8 mouse cellular contexts compared by ENCODE assay signal in genomic region chr11:109439829-109440340, GRCm38 (mm10). TPM values are rescaled to one million over a fixed set of nuclear protein-coding genes. Genes with fewer than 3 reads are reported as not detected.
A peak's percentile ranks its signal among the peaks of the same experiment; 100 is the strongest.
DNase-seq lines count a peak whose midpoint lies in the region; ATAC-seq and TF ChIP-seq lines count a peak whose summit lies in the region.

No protein-coding gene starts in this region.

- peak overlapping the region; percentile 69 for H3K27ac ChIP-seq in lung, embryonic 14.5 days (ENCODE audit: low read depth)
- peak overlapping the region; percentile 25; the same call in 1 of the 2 replicates for H3K27ac ChIP-seq in neural tube, embryonic 15.5 days (replicated peaks)
- no peak overlapping the region; the same call in 1 of the 2 replicates for H3K27ac ChIP-seq in testis, adult 2 months (ENCODE audit: control insufficient read depth, insufficient read depth, low read depth, low read length)

- TF ChIP-seq CTCF in G1E (IDR thresholded peaks at IDR 0.05; ENCODE audit: low read depth, low read length), result no peak
- TF ChIP-seq CTCF in lung, embryonic 14.5 days (IDR thresholded peaks at IDR 0.05; ENCODE audit: low read depth), result no peak
- TF ChIP-seq CTCF in testis, adult 2 months (IDR thresholded peaks at IDR 0.05; ENCODE audit: control insufficient read depth, insufficient read depth, insufficient replicate concordance, low read depth, low read length), result no peak

- no peaks in the 10 kb centered on the region for H3K27me3 ChIP-seq in G1E (ENCODE audit: insufficient read depth, low read length)
- no peaks in the 10 kb centered on the region for H3K27me3 ChIP-seq in lung, embryonic 14.5 days (ENCODE audit: insufficient read depth, low read length)
- no peaks in the 10 kb centered on the region for H3K27me3 ChIP-seq in neural tube, embryonic 15.5 days (replicated peaks)
- H3K27me3 ChIP-seq in testis, adult 2 months (ENCODE audit: control insufficient read depth, insufficient read depth, low read length), result no peaks in the 10 kb centered on the region

- no peaks in the 10 kb centered on the region for H3K9me3 ChIP-seq in G1E (replicated peaks)
- H3K9me3 ChIP-seq in lung, embryonic 14.5 days (ENCODE audit: low read depth, low read length), result no peaks in the 10 kb centered on the region
- H3K9me3 ChIP-seq in neural tube, embryonic 15.5 days (replicated peaks), result no peaks in the 10 kb centered on the region

- peak overlapping the region; percentile 81 for H3K4me3 ChIP-seq in G1E (ENCODE audit: low read depth, low read length)
- peak overlapping the region; percentile 56 for H3K4me3 ChIP-seq in lung, embryonic 14.5 days (ENCODE audit: low read depth, low read length)
- H3K4me3 ChIP-seq in neural tube, embryonic 15.5 days (replicated peaks), result peak overlapping the region; percentile 43
- H3K4me3 ChIP-seq in testis, adult 2 months (ENCODE audit: control insufficient read depth, low read depth, low read length), result peak overlapping the region; percentile 70

- TF ChIP-seq POLR2A in testis, adult 2 months (IDR thresholded peaks at IDR 0.05; ENCODE audit: control insufficient read depth, low read depth, low read length), result no peak; the same call in 1 of the 2 replicates

- H3K4me1 ChIP-seq in G1E (ENCODE audit: insufficient read depth, low read depth, low read length), result peaks cover 69% of the 10 kb centered on the region
- no peaks in the 10 kb centered on the region for H3K4me1 ChIP-seq in lung, embryonic 14.5 days (ENCODE audit: insufficient read depth)
- peaks cover 12% of the 10 kb centered on the region for H3K4me1 ChIP-seq in neural tube, embryonic 15.5 days
- H3K4me1 ChIP-seq in testis, adult 2 months (ENCODE audit: control insufficient read depth, insufficient read depth, low read length), result peaks cover 7% of the 10 kb centered on the region

- peak; percentile 74 for DNase-seq in G1E (ENCODE audit: low spot score)
- DNase-seq in cerebellum, adult 8-10 months, result peak; percentile 65
- DNase-seq in forelimb bud, embryonic 11.5 days (ENCODE audit: low read depth, low spot score), result peak; percentile 47
- DNase-seq in heart, postnatal 4 days, result peak; percentile 86
- DNase-seq in layer of hippocampus, adult 8-10 months (ENCODE audit: low spot score in 2 of 2), result peak; percentile 57 to 58
- DNase-seq in lung, embryonic 14.5 days, result peak; percentile 86

- peak overlapping the region; percentile 87 for H3K4me2 ChIP-seq in lung, embryonic 14.5 days
- H3K4me2 ChIP-seq in neural tube, embryonic 15.5 days, result peak overlapping the region; percentile 73

- peak overlapping the region; percentile 65 for H3K9ac ChIP-seq in lung, embryonic 14.5 days
- peak overlapping the region; percentile 55 for H3K9ac ChIP-seq in neural tube, embryonic 15.5 days (replicated peaks)

- ATAC-seq in G1E (ENCODE audit: extremely low read depth, insufficient number of reproducible peaks, low FRiP score, poor library complexity, severe bottlenecking), result peak; percentile 61
- peak; percentile 71 for ATAC-seq in lung, embryonic 14.5 days (ENCODE audit: insufficient read depth)
- peak; percentile 30 for ATAC-seq in neural tube, embryonic 15.5 days (ENCODE audit: low FRiP score)

- peaks cover 36% of the 10 kb centered on the region for H3K36me3 ChIP-seq in G1E (replicated peaks)
- peaks cover 29% of the 10 kb centered on the region for H3K36me3 ChIP-seq in lung, embryonic 14.5 days (ENCODE audit: insufficient read depth)
- H3K36me3 ChIP-seq in neural tube, embryonic 15.5 days, result peaks cover 28% of the 10 kb centered on the region
- H3K36me3 ChIP-seq in testis, adult 2 months (ENCODE audit: control insufficient read depth, insufficient read depth, low read length), result no peaks in the 10 kb centered on the region; the same call in 1 of the 2 replicates

- 1% methylated on average over 32 of the region's 32 CpGs for WGBS in lung, embryonic 14.5 days
- WGBS in neural tube, embryonic 15.5 days, result 2% methylated on average over 32 of the region's 32 CpGs

RNA-seq across cellular contexts. Expression of gene Amz2, which starts 14.1 kb away (rescaled TPM):
- total RNA-seq in G1E (2014; fragmentation: Nextera tagmentation) (106 and 127 TPM in 2 replicates), G1E (2017) (94.9 and 114 TPM in 2 replicates)
- 9.8 and 17.3 TPM in 2 replicates for polyA plus RNA-seq in G1E (2012)
- total RNA-seq in heart, postnatal 4 days (2021), result 10 to 100 TPM; 46.9 to 49.4 TPM
- total RNA-seq in layer of hippocampus, adult 8-10 months (2022), result 10 to 100 TPM; 48.6 to 68.6 (median 55.6) TPM
- polyA plus RNA-seq in lung, embryonic 14.5 days (2014; fragmentation: Nextera tagmentation; extraction: Ambion mirVana), result 41.5 and 45.6 TPM in 2 replicates
- polyA plus RNA-seq in neural tube, embryonic 15.5 days (2015; fragmentation: Nextera tagmentation; extraction: Ambion mirVana), result 50.1 and 50.7 TPM in 2 replicates
- 353 and 458 TPM in 2 replicates for polyA plus RNA-seq in testis, adult 2 months (2012; rRNA removed)

RNA-seq across cellular contexts. Expression of gene 9930022D16Rik, which starts 26.2 kb away (rescaled TPM):
- 0.63 TPM in 1 of 2 replicates, not detected in the other for total RNA-seq in G1E (2014; fragmentation: Nextera tagmentation)
- 0.44 and 0.52 TPM in 2 replicates for total RNA-seq in G1E (2017)
- not detected in 2 replicates for polyA plus RNA-seq in G1E (2012)
- total RNA-seq in heart, postnatal 4 days (2021), result not detected
- not detected for total RNA-seq in layer of hippocampus, adult 8-10 months (2022)
- polyA plus RNA-seq in lung, embryonic 14.5 days (2014; fragmentation: Nextera tagmentation; extraction: Ambion mirVana), result not detected in 2 replicates
- 0.05 TPM in 1 of 2 replicates, not detected in the other for polyA plus RNA-seq in neural tube, embryonic 15.5 days (2015; fragmentation: Nextera tagmentation; extraction: Ambion mirVana)
- not detected in 2 replicates for polyA plus RNA-seq in testis, adult 2 months (2012; rRNA removed)

RNA-seq across cellular contexts. Expression of gene Arsg, which starts 33.3 kb away (rescaled TPM):
- 6.1 and 8.8 TPM in 2 replicates for total RNA-seq in G1E (2014; fragmentation: Nextera tagmentation)
- total RNA-seq in G1E (2017), result 2.0 and 3.3 TPM in 2 replicates
- polyA plus RNA-seq in G1E (2012), result 0.58 and 1.0 TPM in 2 replicates
- total RNA-seq in heart, postnatal 4 days (2021), result 1 to 10 TPM; 5.2 to 6.1 TPM
- 10 to 100 TPM; 14.1 to 22.3 (median 19.7) TPM for total RNA-seq in layer of hippocampus, adult 8-10 months (2022)
- polyA plus RNA-seq in lung, embryonic 14.5 days (2014; fragmentation: Nextera tagmentation; extraction: Ambion mirVana), result 2.8 and 5.3 TPM in 2 replicates
- polyA plus RNA-seq in neural tube, embryonic 15.5 days (2015; fragmentation: Nextera tagmentation; extraction: Ambion mirVana), result 2.8 and 3.2 TPM in 2 replicates
- polyA plus RNA-seq in testis, adult 2 months (2012; rRNA removed), result 3.1 and 3.3 TPM in 2 replicates

RNA-seq across cellular contexts. Expression of gene Slc16a6, which starts 33.5 kb away (rescaled TPM):
- total RNA-seq in G1E (2014; fragmentation: Nextera tagmentation) (95.0 and 101 TPM in 2 replicates), G1E (2017) (18.9 and 20.4 TPM in 2 replicates)
- polyA plus RNA-seq in G1E (2012), result 32.4 and 37.1 TPM in 2 replicates
- total RNA-seq in heart, postnatal 4 days (2021), result 10 to 100 TPM; 17.9 to 22.6 TPM
- 10 to 100 TPM in 2 of 4 experiments, 1 to 10 TPM in 2; 6.6 to 11.5 (median 10.3) TPM for total RNA-seq in layer of hippocampus, adult 8-10 months (2022)
- polyA plus RNA-seq in lung, embryonic 14.5 days (2014; fragmentation: Nextera tagmentation; extraction: Ambion mirVana), result 5.4 and 5.9 TPM in 2 replicates
- 3.7 and 4.2 TPM in 2 replicates for polyA plus RNA-seq in neural tube, embryonic 15.5 days (2015; fragmentation: Nextera tagmentation; extraction: Ambion mirVana)
- polyA plus RNA-seq in testis, adult 2 months (2012; rRNA removed), result 1.3 and 1.9 TPM in 2 replicates
